ENCODE assay signal across 35 mouse cellular contexts in the genomic region with DNA sequence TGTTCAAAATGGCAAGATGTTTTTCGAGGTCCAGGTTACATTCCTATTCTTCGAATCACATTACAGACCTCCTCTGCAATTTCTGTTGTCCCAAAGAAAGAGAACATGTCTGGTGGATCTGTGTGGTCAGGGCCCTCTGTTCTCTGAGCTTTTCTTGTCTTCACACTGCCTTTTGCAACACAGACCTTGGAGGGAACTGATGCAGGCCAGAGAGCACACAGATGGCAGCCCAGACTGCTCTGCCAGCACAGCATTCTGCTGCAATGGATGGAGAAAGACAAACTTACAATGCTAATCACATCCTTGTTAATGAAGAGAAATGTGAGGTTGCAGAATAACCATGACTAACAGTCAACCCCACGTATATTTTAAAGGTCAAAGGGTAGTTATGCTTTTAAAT. TPM values are rescaled to one million over a fixed set of nuclear protein-coding genes. Genes with fewer than 3 reads are reported as not detected.
A peak's percentile ranks its signal among the peaks of the same experiment; 100 is the strongest.
DNase-seq lines count a peak whose midpoint lies in the region; ATAC-seq and TF ChIP-seq lines count a peak whose summit lies in the region.
"Had no signal": no experiment of that assay in that cellular context is flagged by ENCODE, and none has a peak within 500 bp of the region (broad histone marks: within the 10 kb centered on the region; RNA-seq: fewer than 3 reads in every experiment).

No protein-coding gene starts in this region.

- TF ChIP-seq POLR2A in embryonic fibroblast, embryonic 13.5 days (IDR thresholded peaks at IDR 0.05; ENCODE audit: low read depth, low read length), result no peak

- no peak overlapping the region for H3K9ac ChIP-seq in heart, embryonic 11.5 days (ENCODE audit: low read depth, low read length)
- H3K9ac ChIP-seq in midbrain, embryonic 11.5 days (ENCODE audit: low read length), result no peak overlapping the region
- H3K9ac ChIP-seq: embryonic facial prominence, embryonic 13.5 days; heart, embryonic 13.5 days; hindbrain, embryonic 14.5 days; limb, embryonic 15.5 days; liver, embryonic 13.5 days; midbrain, embryonic 15.5 days; neural tube, embryonic 15.5 days had no signal

- no peaks in the 10 kb centered on the region for H3K9me3 ChIP-seq in heart, embryonic 11.5 days (replicated peaks; ENCODE audit: control insufficient read depth, low read length)
- no peaks in the 10 kb centered on the region for H3K9me3 ChIP-seq in midbrain, embryonic 11.5 days (ENCODE audit: control insufficient read depth, low read length)
- H3K9me3 ChIP-seq: embryonic facial prominence, embryonic 13.5 days; G1E; heart, embryonic 13.5 days; limb, embryonic 10.5 days; limb, embryonic 15.5 days; liver, embryonic 13.5 days; midbrain, embryonic 15.5 days; neural tube, embryonic 15.5 days had no signal

- no peak overlapping the region for H3K27ac ChIP-seq in heart, embryonic 11.5 days (ENCODE audit: low read depth, low read length)
- H3K27ac ChIP-seq in embryonic fibroblast, embryonic 13.5 days (ENCODE audit: insufficient read depth, low read length), result peak overlapping the region; percentile 17
- no peak overlapping the region for H3K27ac ChIP-seq in midbrain, embryonic 11.5 days (ENCODE audit: low read depth, low read length)
- H3K27ac ChIP-seq: embryonic facial prominence, embryonic 13.5 days; gastrocnemius, adult 2 months; heart, adult 2 months; heart, embryonic 13.5 days; hindbrain, embryonic 14.5 days; layer of hippocampus, adult 2 months; limb, embryonic 10.5 days; limb, embryonic 15.5 days; liver, embryonic 13.5 days; midbrain, embryonic 15.5 days; neural tube, embryonic 15.5 days had no signal

- H3K4me3 ChIP-seq in heart, embryonic 11.5 days (ENCODE audit: low read depth, low read length), result no peak overlapping the region
- no peak overlapping the region for H3K4me3 ChIP-seq in embryonic fibroblast, embryonic 13.5 days (ENCODE audit: insufficient read depth, low read length)
- H3K4me3 ChIP-seq in midbrain, embryonic 11.5 days (ENCODE audit: low read depth, low read length), result no peak overlapping the region
- H3K4me3 ChIP-seq: embryonic facial prominence, embryonic 13.5 days; erythroblast, embryonic 14.5 days; gastrocnemius, adult 2 months; heart, adult 2 months; heart, embryonic 13.5 days; layer of hippocampus, adult 2 months; limb, embryonic 10.5 days; limb, embryonic 15.5 days; liver, embryonic 13.5 days; midbrain, embryonic 15.5 days; neural tube, embryonic 15.5 days had no signal

- H3K27me3 ChIP-seq in heart, embryonic 11.5 days (ENCODE audit: control insufficient read depth, insufficient read depth, low read length), result no peaks in the 10 kb centered on the region
- no peaks in the 10 kb centered on the region for H3K27me3 ChIP-seq in midbrain, embryonic 11.5 days (ENCODE audit: control insufficient read depth, insufficient read depth, low read length)
- H3K27me3 ChIP-seq: embryonic facial prominence, embryonic 13.5 days; heart, embryonic 13.5 days; limb, embryonic 15.5 days; liver, embryonic 13.5 days; midbrain, embryonic 15.5 days; neural tube, embryonic 15.5 days had no signal

- H3K4me2 ChIP-seq in heart, embryonic 11.5 days, result no peak overlapping the region
- no peak overlapping the region for H3K4me2 ChIP-seq in midbrain, embryonic 11.5 days
- H3K4me2 ChIP-seq: embryonic facial prominence, embryonic 13.5 days; heart, embryonic 13.5 days; hindbrain, embryonic 14.5 days; limb, embryonic 15.5 days; liver, embryonic 13.5 days; midbrain, embryonic 15.5 days; neural tube, embryonic 15.5 days had no signal

- H3K4me1 ChIP-seq in heart, embryonic 11.5 days (ENCODE audit: control insufficient read depth, insufficient read depth, low read length), result no peaks in the 10 kb centered on the region
- no peaks in the 10 kb centered on the region; the same call in 1 of the 2 replicates for H3K4me1 ChIP-seq in embryonic fibroblast, embryonic 13.5 days (ENCODE audit: control insufficient read depth, insufficient read depth, low read length)
- no peaks in the 10 kb centered on the region for H3K4me1 ChIP-seq in midbrain, embryonic 11.5 days (ENCODE audit: control insufficient read depth, insufficient read depth, low read length)
- H3K4me1 ChIP-seq: embryonic facial prominence, embryonic 13.5 days; limb, embryonic 10.5 days; liver, embryonic 13.5 days; midbrain, embryonic 15.5 days; neural tube, embryonic 15.5 days had no signal

- no peak for DNase-seq in cerebellum, adult 11-12 months
- DNase-seq in heart, adult 11 months, result peak; percentile 31
- peak; percentile 76 for DNase-seq in 3T3-L1 (ENCODE audit: low read depth, low spot score)
- no peak for DNase-seq in midbrain, embryonic 11.5 days (ENCODE audit: low spot score, missing footprints)
- DNase-seq: adrenal gland, postnatal 25 days; gastrocnemius, adult 2 months; gastrocnemius, postnatal 36 days; heart, adult 2 months; heart, postnatal 10 days; kidney, adult 9 months; kidney, postnatal 10 days; liver, embryonic 13.5 days; lung, adult 2 months; lung, postnatal 14 days; retina, postnatal 1 day; right cerebral cortex, postnatal 14 days; thymus, postnatal 14 days had no signal

- TF ChIP-seq CTCF in embryonic fibroblast, embryonic 13.5 days (IDR thresholded peaks at IDR 0.05; ENCODE audit: borderline replicate concordance, insufficient read depth, low read length), result no peak

- 72% methylated on average over 3 of the region's 3 CpGs for WGBS in heart, embryonic 11.5 days (ENCODE audit: insufficient replicate concordance)
- WGBS in midbrain, embryonic 11.5 days, result 83% methylated on average over 3 of the region's 3 CpGs

- no peaks in the 10 kb centered on the region for H3K36me3 ChIP-seq in heart, embryonic 11.5 days (ENCODE audit: control insufficient read depth, insufficient read depth, low read length)
- H3K36me3 ChIP-seq in midbrain, embryonic 11.5 days (ENCODE audit: control insufficient read depth, insufficient read depth, low read length), result no peaks in the 10 kb centered on the region
- H3K36me3 ChIP-seq: embryonic facial prominence, embryonic 13.5 days; G1E; heart, embryonic 13.5 days; limb, embryonic 10.5 days; limb, embryonic 15.5 days; liver, embryonic 13.5 days; midbrain, embryonic 15.5 days; neural tube, embryonic 15.5 days had no signal

- 0 out of 2 replicates have a peak, but pooled peaks have one; percentile 79 for ATAC-seq in cerebellum, adult (ENCODE audit: insufficient number of reproducible peaks, low FRiP score, low TSS enrichment)
- no peak for ATAC-seq in heart, embryonic 11.5 days (replicated peaks; ENCODE audit: insufficient number of reproducible peaks, low FRiP score, low TSS enrichment)
- ATAC-seq in midbrain, embryonic 11.5 days (ENCODE audit: low FRiP score), result no peak
- ATAC-seq: forebrain, embryonic 16.5 days; intestine, postnatal 0 days; midbrain, embryonic 15.5 days had no signal

RNA-seq across cellular contexts. Expression of a gene that starts 32.0 kb away (rescaled TPM):
- 0.27 TPM in 1 of 2 replicates, not detected in the other for polyA plus RNA-seq in heart, embryonic 11.5 days (2014; fragmentation: Nextera tagmentation; extraction: Ambion mirVana)
- polyA plus RNA-seq in embryonic fibroblast, embryonic 13.5 days (2011; ENCODE audit: insufficient read length, low read depth, missing spikeins), result 22.0 and 40.1 TPM in 2 replicates
- polyA plus RNA-seq in midbrain, embryonic 11.5 days (2014; fragmentation: Nextera tagmentation; extraction: Ambion mirVana), result not detected in 2 replicates
- polyA plus RNA-seq: erythroblast, embryonic 14.5 days; forebrain, embryonic 11.5 days; forebrain, embryonic 16.5 days; G1E had no signal

RNA-seq across cellular contexts. Expression of a gene that starts 44.6 kb away (rescaled TPM):
- not detected in 2 replicates for polyA plus RNA-seq in heart, embryonic 11.5 days (2014; fragmentation: Nextera tagmentation; extraction: Ambion mirVana)
- 3.1 TPM in 1 of 2 replicates, not detected in the other for polyA plus RNA-seq in embryonic fibroblast, embryonic 13.5 days (2011; ENCODE audit: insufficient read length, low read depth, missing spikeins)
- polyA plus RNA-seq in midbrain, embryonic 11.5 days (2014; fragmentation: Nextera tagmentation; extraction: Ambion mirVana), result not detected in 2 replicates
- polyA plus RNA-seq: brain, embryonic 14.5 days; embryonic facial prominence, embryonic 13.5 days; forebrain, embryonic 11.5 days; forebrain, embryonic 16.5 days; G1E; heart, embryonic 13.5 days; limb, embryonic 10.5 days; limb, embryonic 15.5 days; liver, embryonic 13.5 days; midbrain, embryonic 15.5 days; neural tube, embryonic 15.5 days; stomach, embryonic 16.5 days had no signal

Comparison
In these comparisons a context has a peak if more than half of its experiments do, and no peak if none do; other contexts are left out.
1. DNase-seq: peak in heart, adult 11 months (single experiment) and 3T3-L1 (single experiment); none in cerebellum, adult 11-12 months (single experiment) and midbrain, embryonic 11.5 days (single experiment).
2. RNA of a gene that starts 32.0 kb away (polyA plus RNA-seq): 22.0 to 40.1 TPM in embryonic fibroblast, embryonic 13.5 days; 0.27 TPM in heart, embryonic 11.5 days and not detected in midbrain, embryonic 11.5 days; every median in the first group is over 10 times any median in the second.